Mouse (Mus musculus): Measurements from ENCODE around the gene Chd4. TPM values are rescaled to one million over a fixed set of nuclear protein-coding genes. Genes with fewer than 3 reads are reported as not detected.

The Chd4 gene
- polyA plus RNA-seq, 1 experiment from 2014 or later = 123 TPM

- WGBS = under 1% methylated on average over 36 of the region's 44 CpGs
- Histone ChIP-seq H3K27ac (peak overlapping the region; percentile 96), H3K4me1 (replicated peaks) (peaks cover 34% of the 10 kb centered on the region), H3K9me3 (no peaks in the 10 kb centered on the region), H3K27me3 (no peaks in the 10 kb centered on the region), H3K36me3 (peaks cover 36% of the 10 kb centered on the region), H3K9ac (peak overlapping the region; percentile 97), H3K4me3 (peak overlapping the region; percentile 98), H3K4me2 (peak overlapping the region; percentile 89)
- ATAC-seq (ENCODE audit: low FRiP score) = peak; percentile 41
These were observed 990 bp downstream of the Chd4 start for GRCm38 (mm10) chr6:125096597-125097345.

- Histone ChIP-seq H3K4me2 (peak overlapping the region; percentile 89), H3K36me3 (peaks cover 41% of the 10 kb centered on the region), H3K4me3 (peak overlapping the region; percentile 98), H3K27ac (peak overlapping the region; percentile 96), H3K27me3 (no peaks in the 10 kb centered on the region), H3K9ac (peak overlapping the region; percentile 97), H3K9me3 (no peaks in the 10 kb centered on the region), H3K4me1 (replicated peaks) (peaks cover 34% of the 10 kb centered on the region)
- whole genome bisulfite sequencing = 0% methylated on average over 12 of the region's 12 CpGs
- peak; percentile 8 for ATAC-seq (ENCODE audit: low FRiP score)
These were observed 1.5 kb downstream of the Chd4 start for GRCm38 (mm10) chr6:125097346-125097689.

DNA sequence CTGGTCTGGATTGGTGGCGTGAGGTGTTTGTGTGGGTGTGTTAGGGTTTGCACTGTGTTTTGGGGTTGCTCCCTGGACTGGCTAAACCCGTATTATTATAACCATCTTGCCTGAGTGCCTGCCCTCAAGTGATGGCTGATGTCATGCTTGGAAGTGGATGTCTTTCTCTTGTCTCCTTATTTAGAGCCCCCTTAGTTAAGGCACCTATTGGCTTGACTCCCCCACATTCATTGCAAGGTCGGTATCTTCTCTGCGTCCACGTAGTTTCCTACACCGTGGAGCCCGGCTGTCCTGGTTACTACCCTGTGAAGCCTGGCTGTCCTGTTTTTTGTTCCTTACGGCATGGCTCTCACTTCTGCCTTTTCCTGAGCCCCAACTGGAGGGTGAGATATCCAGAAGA, 2.2 kb downstream of the Chd4 start:
- Histone ChIP-seq H3K27ac (peak overlapping the region; percentile 96; the same call in 1 of the 2 replicates), H3K27me3 (no peaks in the 10 kb centered on the region), H3K4me3 (peak overlapping the region; percentile 98), H3K9me3 (no peaks in the 10 kb centered on the region), H3K4me2 (peak overlapping the region; percentile 89), H3K36me3 (peaks cover 47% of the 10 kb centered on the region), H3K4me1 (replicated peaks) (peaks cover 34% of the 10 kb centered on the region), H3K9ac (peak overlapping the region; percentile 97)
- WGBS = 50% methylated on average over 8 of the region's 8 CpGs
- no peak for ATAC-seq (ENCODE audit: low FRiP score)

GRCm38 (mm10) chr6:125098513-125098912, 2.7 kb downstream of the Chd4 start:
- Histone ChIP-seq H3K9ac (peak overlapping the region; percentile 97), H3K4me2 (peak overlapping the region; percentile 89), H3K36me3 (peaks cover 52% of the 10 kb centered on the region), H3K9me3 (no peaks in the 10 kb centered on the region), H3K4me1 (replicated peaks) (peaks cover 34% of the 10 kb centered on the region), H3K27me3 (no peaks in the 10 kb centered on the region), H3K4me3 (peak overlapping the region; percentile 98), H3K27ac (peak overlapping the region; percentile 88)
- no peak for ATAC-seq (ENCODE audit: low FRiP score)
- 52% methylated on average over 3 of the region's 3 CpGs for WGBS

- WGBS = 34% methylated on average over 5 of the region's 5 CpGs
- H3K36me3 ChIP-seq = peaks cover 61% of the 10 kb centered on the region
- H3K4me2 ChIP-seq = peak overlapping the region; percentile 89
- H3K27me3 ChIP-seq = no peaks in the 10 kb centered on the region
- H3K9ac ChIP-seq = peak overlapping the region; percentile 97
- peak overlapping the region; percentile 98 for H3K4me3 ChIP-seq
- H3K9me3 ChIP-seq = no peaks in the 10 kb centered on the region
- peaks cover 34% of the 10 kb centered on the region for H3K4me1 ChIP-seq (replicated peaks)
- peak overlapping the region; percentile 88 for H3K27ac ChIP-seq
- no peak for ATAC-seq (ENCODE audit: low FRiP score)
These were observed 3.7 kb downstream of the Chd4 start for GRCm38 (mm10) chr6:125099421-125099971.

DNA sequence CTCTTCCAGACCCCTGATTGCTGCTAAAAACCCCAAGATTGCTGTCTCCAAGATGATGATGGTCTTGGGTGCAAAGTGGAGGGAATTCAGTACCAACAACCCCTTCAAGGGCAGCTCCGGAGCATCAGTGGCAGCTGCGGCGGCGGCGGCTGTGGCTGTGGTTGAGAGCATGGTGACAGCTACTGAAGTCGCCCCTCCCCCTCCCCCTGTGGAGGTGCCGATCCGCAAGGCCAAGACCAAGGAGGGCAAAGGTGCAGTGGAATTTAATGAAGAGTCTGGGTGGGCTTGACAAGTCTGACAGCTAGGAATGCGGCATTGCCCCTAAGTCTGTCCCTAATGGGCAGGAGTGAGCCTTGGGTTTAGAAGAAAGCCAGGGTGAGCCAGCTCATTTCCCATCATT, 5.7 kb downstream of the Chd4 start:
- H3K27ac ChIP-seq = no peak overlapping the region
- peaks cover 81% of the 10 kb centered on the region for H3K36me3 ChIP-seq
- H3K4me1 ChIP-seq (replicated peaks) = peaks cover 34% of the 10 kb centered on the region
- H3K9me3 ChIP-seq = no peaks in the 10 kb centered on the region
- no peaks in the 10 kb centered on the region for H3K27me3 ChIP-seq
- no peak for ATAC-seq (ENCODE audit: low FRiP score)
- H3K4me3 ChIP-seq = no peak overlapping the region
- 84% methylated on average over 9 of the region's 9 CpGs for WGBS
- H3K9ac ChIP-seq = no peak overlapping the region
- H3K4me2 ChIP-seq = no peak overlapping the region

GRCm38 (mm10) chr6:125104223-125104622, 8.4 kb downstream of the Chd4 start:
- no peak overlapping the region for H3K9ac ChIP-seq
- no peak for ATAC-seq (ENCODE audit: low FRiP score)
- no peaks in the 10 kb centered on the region for H3K9me3 ChIP-seq

GRCm38 (mm10) chr6:125107705-125108104, 11.9 kb downstream of the Chd4 start:
- Histone ChIP-seq H3K36me3 (peaks cover 98% of the 10 kb centered on the region), H3K27me3 (no peaks in the 10 kb centered on the region), H3K4me1 (replicated peaks) (no peaks in the 10 kb centered on the region), H3K4me2 (no peak overlapping the region), H3K9ac (no peak overlapping the region), H3K9me3 (no peaks in the 10 kb centered on the region), H3K27ac (no peak overlapping the region), H3K4me3 (no peak overlapping the region)
- ATAC-seq (ENCODE audit: low FRiP score) = no peak
- 95% methylated on average over 2 of the region's 2 CpGs for WGBS

More at GRCm38 (mm10) chr6:125104223-125104622, 8.4 kb downstream of the Chd4 start:
- WGBS = 96% methylated on average over 4 of the region's 4 CpGs
- peaks cover 98% of the 10 kb centered on the region for H3K36me3 ChIP-seq
- no peaks in the 10 kb centered on the region for H3K27me3 ChIP-seq
- H3K4me3 ChIP-seq = no peak overlapping the region
- H3K27ac ChIP-seq = no peak overlapping the region
- H3K4me1 ChIP-seq (replicated peaks) = peaks cover 15% of the 10 kb centered on the region
- no peak overlapping the region for H3K4me2 ChIP-seq

GRCm38 (mm10) chr6:125109371-125109770, 13.6 kb downstream of the Chd4 start:
- Histone ChIP-seq H3K4me1 (replicated peaks) (no peaks in the 10 kb centered on the region), H3K27me3 (no peaks in the 10 kb centered on the region), H3K27ac (no peak overlapping the region), H3K4me3 (no peak overlapping the region), H3K36me3 (peaks cover 100% of the 10 kb centered on the region), H3K9me3 (no peaks in the 10 kb centered on the region), H3K4me2 (no peak overlapping the region), H3K9ac (no peak overlapping the region)
- 91% methylated on average over 14 of the region's 14 CpGs for WGBS
- no peak for ATAC-seq (ENCODE audit: low FRiP score)

- Histone ChIP-seq H3K9ac (no peak overlapping the region), H3K27ac (no peak overlapping the region), H3K4me3 (no peak overlapping the region), H3K36me3 (peaks cover 97% of the 10 kb centered on the region), H3K4me2 (no peak overlapping the region), H3K4me1 (replicated peaks) (no peaks in the 10 kb centered on the region), H3K9me3 (no peaks in the 10 kb centered on the region), H3K27me3 (no peaks in the 10 kb centered on the region)
- no peak for ATAC-seq (ENCODE audit: low FRiP score)
- 94% methylated on average over 7 of the region's 7 CpGs for WGBS
These were observed 15.1 kb downstream of the Chd4 start for GRCm38 (mm10) chr6:125110927-125111326.

GRCm38 (mm10) chr6:125112553-125112952, 16.8 kb downstream of the Chd4 start:
- 95% methylated on average over 11 of the region's 11 CpGs for WGBS

DNA sequence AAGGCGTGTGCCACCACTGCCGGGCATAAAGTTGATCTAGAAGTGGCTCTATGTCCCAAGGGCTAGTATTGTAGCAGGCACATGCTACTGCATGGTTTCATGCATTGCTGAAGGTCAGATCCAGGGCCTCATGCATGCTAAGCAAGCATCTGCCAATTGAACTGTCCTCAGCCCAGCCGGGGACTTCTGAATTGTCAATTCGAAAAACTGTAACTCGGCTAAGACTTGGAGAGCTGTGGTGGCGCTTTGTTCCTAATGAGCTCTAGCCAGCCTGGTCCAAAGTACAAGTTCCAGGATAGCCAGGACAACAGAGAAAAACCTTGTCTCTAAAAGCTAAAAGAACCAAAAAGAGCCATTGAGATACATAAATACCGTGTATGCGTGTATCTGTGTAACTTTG, 23.6 kb downstream of the Chd4 start:
- no peak for ATAC-seq (ENCODE audit: low FRiP score)
- WGBS = 95% methylated on average over 8 of the region's 8 CpGs

More at GRCm38 (mm10) chr6:125112553-125112952, 16.8 kb downstream of the Chd4 start:
- Histone ChIP-seq H3K9me3 (no peaks in the 10 kb centered on the region), H3K9ac (no peak overlapping the region), H3K4me2 (no peak overlapping the region), H3K27ac (no peak overlapping the region), H3K27me3 (no peaks in the 10 kb centered on the region), H3K4me3 (no peak overlapping the region), H3K4me1 (replicated peaks) (no peaks in the 10 kb centered on the region), H3K36me3 (peaks cover 97% of the 10 kb centered on the region)
- no peak for ATAC-seq (ENCODE audit: low FRiP score)

GRCm38 (mm10) chr6:125128724-125129123, 32.9 kb downstream of the Chd4 start:
- no peak for ATAC-seq (ENCODE audit: low FRiP score)
- WGBS = 93% methylated on average over 12 of the region's 12 CpGs

More for the DNA sequence above, 23.6 kb downstream of the Chd4 start:
- Histone ChIP-seq H3K4me2 (no peak overlapping the region), H3K9ac (no peak overlapping the region), H3K4me3 (no peak overlapping the region), H3K27me3 (no peaks in the 10 kb centered on the region), H3K27ac (no peak overlapping the region), H3K4me1 (replicated peaks) (no peaks in the 10 kb centered on the region), H3K36me3 (peaks cover 95% of the 10 kb centered on the region), H3K9me3 (no peaks in the 10 kb centered on the region)

More at GRCm38 (mm10) chr6:125128724-125129123, 32.9 kb downstream of the Chd4 start:
- no peaks in the 10 kb centered on the region for H3K9me3 ChIP-seq
- H3K27me3 ChIP-seq = no peaks in the 10 kb centered on the region
- H3K27ac ChIP-seq = no peak overlapping the region
- no peak overlapping the region for H3K9ac ChIP-seq
- H3K4me1 ChIP-seq (replicated peaks) = peaks cover 19% of the 10 kb centered on the region
- H3K4me2 ChIP-seq = no peak overlapping the region
- H3K4me3 ChIP-seq = no peak overlapping the region
- peaks cover 71% of the 10 kb centered on the region for H3K36me3 ChIP-seq
